Mouse (Mus musculus) C2C12 (cell line): ENCODE data around the gene Ten1.

Source experiments
- CEBPB ChIP-seq: IDR thresholded peaks from one replicate; pipeline ENCODE4 v1.6.1; 2011; ENCODE audit warnings: low read depth, mild to moderate bottlenecking, control low read depth, moderate library complexity
- CTCF ChIP-seq: IDR thresholded peaks from one replicate; pipeline ENCODE4 v1.5.1; 2011; ENCODE audit not compliant: control insufficient read depth, insufficient read depth, insufficient read length
- MAX ChIP-seq: IDR thresholded peaks from one replicate; pipeline ENCODE4 v1.6.1; 2011; ENCODE audit warnings: mild to moderate bottlenecking, control low read depth
- MYOD1 ChIP-seq: IDR thresholded peaks from one replicate; pipeline ENCODE4 v1.6.1; 2011; ENCODE audit warnings: low read depth; ENCODE audit not compliant: control insufficient read depth, insufficient read length
- MYOG ChIP-seq: IDR thresholded peaks from one replicate; pipeline ENCODE4 v1.6.1; 2011; ENCODE audit not compliant: control insufficient read depth, insufficient read length; ENCODE audit errors: extremely low read depth
- USF1 ChIP-seq: IDR thresholded peaks from one replicate; pipeline ENCODE4 v1.6.1; 2011; ENCODE audit warnings: low read depth, mild to moderate bottlenecking, control low read depth, moderate library complexity

DNA sequence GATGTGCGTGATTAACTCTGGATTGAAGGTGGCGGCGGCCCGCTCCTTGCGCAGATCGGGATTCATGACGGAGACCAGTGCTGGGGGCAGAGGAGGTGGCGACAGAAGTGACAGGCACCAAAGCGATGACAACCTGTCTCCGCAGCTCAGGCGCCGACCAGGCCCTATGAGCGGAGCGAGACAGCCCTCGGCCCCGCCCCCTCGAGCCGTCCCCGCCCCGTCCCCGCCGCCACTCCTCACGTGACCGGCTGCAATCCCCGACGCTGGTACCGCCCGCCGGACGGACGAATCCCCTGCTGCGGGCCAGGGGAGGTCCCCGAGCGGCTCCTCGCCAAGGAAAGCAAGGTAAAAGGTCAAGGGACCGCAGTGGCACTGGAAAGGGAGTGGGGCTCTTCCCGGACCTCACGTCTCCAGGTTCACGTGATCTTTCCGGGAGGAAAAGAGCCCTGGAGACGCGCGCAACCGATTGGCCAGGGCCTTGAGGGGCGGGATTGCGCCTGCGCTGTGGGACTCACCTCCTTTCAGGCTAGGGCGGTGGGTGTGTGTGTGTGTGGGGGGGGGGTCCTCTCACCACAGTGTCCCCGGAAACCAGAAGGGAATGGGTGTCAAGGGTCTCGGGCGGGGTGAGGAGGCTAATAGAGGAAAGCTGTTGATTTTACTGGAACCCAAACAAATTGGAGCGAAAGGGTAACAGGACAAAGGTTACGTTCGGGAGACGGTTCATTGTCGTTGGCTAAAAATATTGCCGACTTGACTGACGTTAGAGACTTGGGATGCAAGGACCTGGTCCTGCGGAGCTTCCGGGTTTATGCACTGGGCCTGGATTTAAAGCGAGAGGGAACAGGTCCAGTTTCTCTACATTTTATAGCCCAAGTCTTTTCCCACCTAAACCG is at the start of gene Ten1, which contains the start of gene Acox1:
- TF ChIP-seq CTCF = no peak
- peak; percentile 90 for TF ChIP-seq USF1
- TF ChIP-seq MYOG = no peak
- TF ChIP-seq MAX = peak; percentile 48
- TF ChIP-seq CEBPB = no peak
- TF ChIP-seq MYOD1 = no peak
